Mouse (Mus musculus) layer of hippocampus, postnatal 10 days (tissue): ENCODE data around the gene Wdr72. TPM values are rescaled to one million over a fixed set of nuclear protein-coding genes. Genes with fewer than 3 reads are reported as not detected.

Experiments used
- DNase-seq, 2 experiments: peaks; one replicate each; pipeline ENCODE4 v3.0.0; 2021; ENCODE audit warnings: low spot score in 2 of 2
- total RNA-seq, 2 experiments: library from RNA; stranded (reverse); gene quantifications; 2 replicates each; pipeline ENCODE4 v1.2.3; 2021

Wdr72 gene
- total RNA-seq, 2 experiments from 2014 or later: 0.30 TPM; not detected in 1

- DNase-seq: peak; percentile 27 to 32
Observed at GRCm38 (mm10) chr9:74228272-74228671, 118.1 kb downstream of the Wdr72 start.

- DNase-seq: no peak
Observed at GRCm38 (mm10) chr9:74241292-74241691, 131.1 kb downstream of the Wdr72 start.

GRCm38 (mm10) chr9:74248084-74248483, 137.9 kb downstream of the Wdr72 start:
- no peak for DNase-seq

GRCm38 (mm10) chr9:74249486-74249885, 139.3 kb downstream of the Wdr72 start:
- no peak for DNase-seq

DNA sequence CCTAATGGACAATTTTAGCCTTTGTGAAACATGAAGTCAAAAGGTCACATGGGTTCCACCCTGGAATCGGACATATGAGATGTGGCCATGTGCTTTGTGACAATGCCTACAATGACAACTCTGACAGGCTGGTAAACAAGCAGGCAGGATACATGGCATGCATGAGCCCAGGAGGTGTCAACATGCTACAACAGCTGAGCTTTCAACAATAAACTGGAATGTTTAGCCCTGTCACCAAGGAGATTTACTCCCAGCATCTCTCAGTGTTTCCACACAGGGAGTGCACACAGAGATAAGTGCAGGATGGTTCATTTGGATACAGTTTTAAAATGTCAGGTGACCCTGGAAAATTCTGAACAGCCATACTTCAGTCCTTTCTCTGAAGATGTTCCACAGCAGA, 140.4 kb downstream of the Wdr72 start:
- DNase-seq: peak; percentile 10 to 26

GRCm38 (mm10) chr9:74258389-74258788, 148.2 kb downstream of the Wdr72 start:
- DNase-seq: no peak

GRCm38 (mm10) chr9:74277752-74278385, 167.7 kb downstream of the Wdr72 start:
- no peak for DNase-seq

DNA sequence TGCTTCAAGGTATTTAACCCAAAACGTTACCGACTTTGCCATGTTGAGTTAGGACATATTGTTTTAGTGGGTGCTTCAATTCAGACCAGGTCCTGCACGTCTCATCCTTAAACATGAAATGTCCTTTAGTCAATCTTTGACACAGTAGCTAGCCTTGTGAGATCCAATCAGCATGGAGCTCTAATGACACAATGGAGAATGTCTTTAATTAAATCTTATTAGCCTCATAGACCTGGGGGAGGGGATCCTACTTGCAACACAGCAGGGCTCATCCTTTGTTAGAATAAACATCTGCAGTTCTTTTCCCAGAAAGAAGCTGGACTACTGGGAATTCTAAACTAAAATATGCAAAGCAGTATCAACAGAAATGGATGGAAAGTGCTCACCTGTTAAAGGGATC, 171.9 kb downstream of the Wdr72 start:
- DNase-seq: no peak

DNA sequence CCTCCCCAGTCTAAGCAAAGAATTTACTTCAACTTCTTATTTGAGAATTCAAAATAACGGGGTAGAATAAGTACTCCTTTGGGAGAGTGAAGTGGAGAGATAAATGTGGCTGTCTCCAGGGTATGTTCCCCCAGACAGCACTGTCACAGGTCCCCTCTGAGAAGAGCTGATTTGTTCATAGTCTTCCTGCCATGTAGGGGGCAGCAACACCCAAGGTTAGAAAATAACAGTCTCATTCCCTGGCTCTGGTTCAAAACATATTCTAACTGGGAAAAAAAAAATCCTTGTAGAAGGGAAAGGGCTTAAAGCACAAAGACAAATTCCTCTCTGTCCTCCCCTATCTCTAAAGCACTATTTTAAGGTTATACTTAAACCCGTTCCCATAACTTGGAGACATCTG, 176.1 kb downstream of the Wdr72 start:
- DNase-seq: peak; percentile 37 to 44

DNA sequence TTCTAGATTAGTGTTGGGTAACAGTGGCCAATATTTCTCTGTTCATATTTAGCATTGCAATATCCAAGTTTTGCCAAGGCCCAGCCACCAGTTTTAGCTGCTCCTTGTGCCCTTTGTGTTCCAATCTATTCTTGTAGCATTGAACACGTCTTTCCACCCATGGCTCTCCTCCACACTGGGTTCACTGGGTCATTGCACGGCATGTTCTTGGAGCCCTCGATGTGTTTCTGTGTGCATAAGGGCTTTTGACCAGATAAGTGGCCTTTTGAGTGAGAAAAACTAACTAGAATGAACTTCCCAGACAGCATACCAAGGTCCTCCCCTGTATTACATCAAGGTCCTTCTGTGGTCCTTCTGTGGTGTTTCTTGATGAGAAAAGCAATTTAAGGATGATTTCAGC, 184.3 kb downstream of the Wdr72 start:
- no peak for DNase-seq

GRCm38 (mm10) chr9:74318771-74319170, 208.6 kb downstream of the Wdr72 start:
- no peak for DNase-seq

- no peak for DNase-seq
Observed at GRCm38 (mm10) chr9:74324089-74324924, 214.2 kb downstream of the Wdr72 start.

DNA sequence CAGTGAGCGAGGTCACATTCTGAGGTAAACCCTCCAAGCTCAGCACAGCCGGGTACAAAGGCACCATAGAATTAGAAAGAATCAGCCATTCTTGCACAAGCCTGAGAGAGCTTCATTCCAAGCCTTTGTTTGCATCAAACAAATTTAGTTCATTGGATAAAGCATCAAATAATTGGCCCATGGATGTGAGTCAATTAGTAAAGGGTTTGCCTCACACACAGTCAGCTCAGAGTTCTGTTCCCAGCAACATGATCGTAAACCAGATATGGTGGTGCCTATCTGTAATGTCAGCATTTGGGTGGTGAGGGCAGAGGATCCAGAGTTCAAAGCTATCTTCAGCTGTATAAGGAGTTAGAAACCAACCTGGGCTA, 214.8 kb downstream of the Wdr72 start:
- DNase-seq: no peak

DNA sequence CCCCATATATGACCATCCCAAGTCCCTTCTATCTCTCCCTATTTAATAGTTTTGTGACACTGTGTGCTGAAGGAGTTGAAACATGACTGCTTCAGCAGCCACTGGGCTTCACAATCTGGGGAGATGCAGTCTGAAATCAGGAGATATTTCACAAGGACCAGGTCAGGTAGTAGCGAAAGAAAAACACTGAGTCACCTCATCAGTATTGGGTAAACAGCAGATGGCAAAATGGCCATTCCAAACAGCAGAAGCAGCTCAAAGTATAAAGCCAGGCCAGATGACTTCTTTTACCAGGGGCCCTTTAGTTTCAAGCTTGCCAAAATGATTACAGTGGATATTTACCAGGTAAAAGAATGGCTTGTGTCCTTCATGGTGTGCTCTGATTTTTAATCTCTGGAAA, 215.8 kb downstream of the Wdr72 start:
- no peak for DNase-seq

DNA sequence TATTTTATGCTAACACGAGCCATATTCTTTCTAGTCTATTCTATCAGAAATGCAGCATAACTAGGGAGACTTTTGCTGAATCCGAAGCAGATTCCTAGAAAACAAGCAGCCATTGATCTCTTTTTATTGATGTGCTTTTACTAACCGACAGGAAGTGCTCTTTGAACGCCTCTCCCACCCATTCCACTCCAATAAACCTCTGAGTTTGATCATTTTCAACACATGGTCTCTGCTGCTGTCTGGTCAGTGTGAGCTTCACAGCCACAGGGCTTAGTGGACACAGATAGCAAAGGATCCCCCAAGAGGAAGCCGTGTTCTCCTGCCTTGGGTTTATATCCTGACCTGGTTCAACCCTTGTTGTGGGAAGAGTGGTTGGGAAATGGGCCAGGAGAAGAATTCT, 218.7 kb downstream of the Wdr72 start:
- no peak for DNase-seq

GRCm38 (mm10) chr9:74330706-74331495, 220.7 kb downstream of the Wdr72 start:
- DNase-seq: no peak

GRCm38 (mm10) chr9:74332321-74332720, 222.2 kb downstream of the Wdr72 start:
- no peak for DNase-seq

Other genes starting within 250 kb of the Wdr72 start
- 10 to 100 TPM; 13.9 to 15.7 TPM for gene Unc13c, start 141.4 kb upstream of the Wdr72 start, total RNA-seq